ENCODE assay signal across 24 mouse cellular contexts in genomic region chr7:16204791-16205190, GRCm38 (mm10). TPM values are rescaled to one million over a fixed set of nuclear protein-coding genes. Genes with fewer than 3 reads are reported as not detected.
DNase-seq lines count a peak whose midpoint lies in the region; ATAC-seq and TF ChIP-seq lines count a peak whose summit lies in the region.
"Had no signal": no experiment of that assay in that cellular context is flagged by ENCODE, and none has a peak within 500 bp of the region (broad histone marks: within the 10 kb centered on the region; RNA-seq: fewer than 3 reads in every experiment).

No protein-coding gene starts in this region.

- H3K4me1 ChIP-seq in kidney, adult 2 months (ENCODE audit: control insufficient read depth, insufficient read depth, low read length): peaks cover 24% of the 10 kb centered on the region
- peaks cover 12% of the 10 kb centered on the region; the same call in 1 of the 2 replicates for H3K4me1 ChIP-seq in kidney, embryonic 14.5 days (ENCODE audit: control insufficient read depth, insufficient read depth, low read length)
- peaks cover 59% of the 10 kb centered on the region for H3K4me1 ChIP-seq in bone marrow macrophage, adult 2 months (ENCODE audit: control insufficient read depth, insufficient read depth, low read length)
- H3K4me1 ChIP-seq: embryonic facial prominence, embryonic 10.5 days; forebrain, embryonic 10.5 days; hindbrain, embryonic 10.5 days had no signal

- H3K27me3 ChIP-seq in kidney, adult 2 months (replicated peaks; ENCODE audit: control insufficient read depth, insufficient read depth, low read length): no peaks in the 10 kb centered on the region
- no peaks in the 10 kb centered on the region for H3K27me3 ChIP-seq in kidney, embryonic 14.5 days (ENCODE audit: control insufficient read depth, insufficient read depth, low read length)

- DNase-seq in kidney, adult 2 months: no peak
- DNase-seq in thymus, postnatal 0 days (ENCODE audit: low spot score): peak; percentile 44
- DNase-seq in thymus, adult 18-20 months: no peak
- peak; percentile 74 to 87 for DNase-seq in natural killer cell, adult 2 months (ENCODE audit: low spot score in 2 of 2)
- DNase-seq in retina, postnatal 1 day: no peak
- no peak for DNase-seq in heart, postnatal 25 days (ENCODE audit: low spot score)
- DNase-seq: adrenal gland, postnatal 25 days; cerebellum, adult 9-10 months; gastrocnemius, postnatal 14 days; heart, adult 11 months; kidney, postnatal 14 days; liver, postnatal 0 days; midbrain, embryonic 14.5 days; right cerebral cortex, postnatal 14 days had no signal

- H3K36me3 ChIP-seq in kidney, adult 2 months (ENCODE audit: control insufficient read depth, insufficient read depth, low read length): no peaks in the 10 kb centered on the region
- H3K36me3 ChIP-seq in kidney, embryonic 14.5 days (ENCODE audit: control insufficient read depth, insufficient read depth, low read length): peaks cover 56% of the 10 kb centered on the region; the same call in 1 of the 2 replicates

- 60% methylated on average over 9 of the region's 9 CpGs for WGBS in kidney, adult 2 months
- 76% methylated on average over 9 of the region's 9 CpGs for WGBS in kidney, embryonic 14.5 days

- peak overlapping the region; percentile 18 for H3K27ac ChIP-seq in kidney, adult 2 months (ENCODE audit: insufficient read depth, low read depth, low read length)
- no peak overlapping the region for H3K27ac ChIP-seq in kidney, embryonic 14.5 days (ENCODE audit: low read depth, low read length)
- peak overlapping the region; percentile 72 for H3K27ac ChIP-seq in bone marrow macrophage, adult 2 months (ENCODE audit: insufficient read depth, low read depth, low read length)
- H3K27ac ChIP-seq: embryonic facial prominence, embryonic 10.5 days; forebrain, embryonic 10.5 days; hindbrain, embryonic 10.5 days had no signal

- no peak for ATAC-seq in kidney, embryonic 14.5 days (ENCODE audit: low FRiP score, low TSS enrichment)
- ATAC-seq: forebrain, embryonic 16.5 days; hindbrain, embryonic 16.5 days; liver, postnatal 0 days; lung, postnatal 0 days had no signal

- no peak for TF ChIP-seq CTCF in kidney, adult 2 months (conservative IDR thresholded peaks at IDR 0.05; ENCODE audit: insufficient read depth, insufficient read length, low read depth, low read length)
- TF ChIP-seq CTCF in bone marrow macrophage, adult 2 months (IDR thresholded peaks at IDR 0.05; ENCODE audit: low read depth, low read length): no peak

- H3K4me3 ChIP-seq in kidney, adult 2 months (ENCODE audit: insufficient read depth, low read depth, low read length): no peak overlapping the region
- no peak overlapping the region for H3K4me3 ChIP-seq in kidney, embryonic 14.5 days (ENCODE audit: low read length)
- no peak overlapping the region for H3K4me3 ChIP-seq in bone marrow macrophage, adult 2 months (ENCODE audit: insufficient read depth, low read length)
- H3K4me3 ChIP-seq: embryonic facial prominence, embryonic 10.5 days; forebrain, embryonic 10.5 days; hindbrain, embryonic 10.5 days had no signal

- intact Hi-C loops in heart, postnatal 25 days (cut with DNase I): no loop called here

- TF ChIP-seq POLR2A in kidney, adult 2 months (IDR thresholded peaks at IDR 0.05; ENCODE audit: low read depth, low read length): no peak
- TF ChIP-seq POLR2A in bone marrow macrophage, adult 2 months (IDR thresholded peaks at IDR 0.05; ENCODE audit: borderline replicate concordance, low read depth, low read length): no peak

- no peak overlapping the region for H3K9ac ChIP-seq in kidney, embryonic 14.5 days (ENCODE audit: low read depth, low read length)
- H3K9ac ChIP-seq: liver, postnatal 0 days had no signal

- no peak overlapping the region for H3K4me2 ChIP-seq in kidney, embryonic 14.5 days (replicated peaks; ENCODE audit: low read depth, low read length)
- H3K4me2 ChIP-seq: heart, embryonic 11.5 days had no signal

- H3K9me3 ChIP-seq in kidney, embryonic 14.5 days (ENCODE audit: control insufficient read depth, low read length): no peaks in the 10 kb centered on the region
- H3K9me3 ChIP-seq: embryonic facial prominence, embryonic 10.5 days; forebrain, embryonic 10.5 days; hindbrain, embryonic 10.5 days had no signal

RNA-seq across cellular contexts. Expression of gene Dhx34, which starts 17.0 kb away (rescaled TPM):
- polyA plus RNA-seq in kidney, adult 2 months (2012; rRNA removed): 22.7 and 28.9 TPM in 2 replicates
- 8.5 and 13.0 TPM in 2 replicates for polyA plus RNA-seq in kidney, embryonic 14.5 days (2014; fragmentation: Nextera tagmentation; extraction: Ambion mirVana)
- 18.4 and 18.7 TPM in 2 replicates for polyA plus RNA-seq in thymus, postnatal 0 days (2015; fragmentation: Nextera tagmentation; extraction: Ambion mirVana)
- polyA plus RNA-seq in bone marrow macrophage, adult 2 months (2012; ENCODE audit: insufficient read depth, insufficient read length, missing spikeins): 21.3 and 23.1 TPM in 2 replicates
- total RNA-seq in heart, postnatal 25 days (2021): 1 to 10 TPM; 8.3 TPM

RNA-seq across cellular contexts. Expression of gene Meis3, which starts 29.9 kb away (rescaled TPM):
- 3.8 and 6.6 TPM in 2 replicates for polyA plus RNA-seq in kidney, adult 2 months (2012; rRNA removed)
- 26.1 and 28.0 TPM in 2 replicates for polyA plus RNA-seq in kidney, embryonic 14.5 days (2014; fragmentation: Nextera tagmentation; extraction: Ambion mirVana)
- 20.7 and 21.1 TPM in 2 replicates for polyA plus RNA-seq in thymus, postnatal 0 days (2015; fragmentation: Nextera tagmentation; extraction: Ambion mirVana)
- polyA plus RNA-seq in bone marrow macrophage, adult 2 months (2012; ENCODE audit: insufficient read depth, insufficient read length, missing spikeins): 16.1 and 20.3 TPM in 2 replicates
- 1 to 10 TPM; 4.4 to 5.3 TPM for total RNA-seq in heart, postnatal 25 days (2021)

RNA-seq across cellular contexts. Expression of gene C5ar2, which starts 39.2 kb away (rescaled TPM):
- 0.34 and 0.39 TPM in 2 replicates for polyA plus RNA-seq in kidney, adult 2 months (2012; rRNA removed)
- polyA plus RNA-seq in kidney, embryonic 14.5 days (2014; fragmentation: Nextera tagmentation; extraction: Ambion mirVana): 0.05 and 0.09 TPM in 2 replicates
- 0.04 and 0.14 TPM in 2 replicates for polyA plus RNA-seq in thymus, postnatal 0 days (2015; fragmentation: Nextera tagmentation; extraction: Ambion mirVana)
- 18.4 and 18.5 TPM in 2 replicates for polyA plus RNA-seq in bone marrow macrophage, adult 2 months (2012; ENCODE audit: insufficient read depth, insufficient read length, missing spikeins)
- 1 to 10 TPM; 1.4 to 1.9 TPM for total RNA-seq in heart, postnatal 25 days (2021)
- polyA plus RNA-seq: forebrain, embryonic 16.5 days; hindbrain, embryonic 10.5 days; limb, embryonic 11.5 days; midbrain, embryonic 14.5 days had no signal

RNA-seq across cellular contexts. Expression of gene C5ar1, which starts 54.5 kb away (rescaled TPM):
- 3.4 and 4.2 TPM in 2 replicates for polyA plus RNA-seq in kidney, adult 2 months (2012; rRNA removed)
- polyA plus RNA-seq in kidney, embryonic 14.5 days (2014; fragmentation: Nextera tagmentation; extraction: Ambion mirVana): 1.2 and 1.8 TPM in 2 replicates
- 1.1 and 1.2 TPM in 2 replicates for polyA plus RNA-seq in thymus, postnatal 0 days (2015; fragmentation: Nextera tagmentation; extraction: Ambion mirVana)
- polyA plus RNA-seq in bone marrow macrophage, adult 2 months (2012; ENCODE audit: insufficient read depth, insufficient read length, missing spikeins): 463 and 511 TPM in 2 replicates
- total RNA-seq in heart, postnatal 25 days (2021): 1 to 10 TPM; 5.1 to 6.5 TPM

Comparison
In these comparisons a context has a peak if more than half of its experiments do, and no peak if none do; other contexts are left out.
1. DNase-seq: peak in thymus, postnatal 0 days (single experiment) and natural killer cell, adult 2 months (2 of 2); none in kidney, adult 2 months (single experiment), thymus, adult 18-20 months (0 of 2), retina, postnatal 1 day (single experiment) and heart, postnatal 25 days (single experiment).
2. RNA of gene C5ar2, which starts 39.2 kb away (polyA plus RNA-seq): 18.4 to 18.5 TPM in bone marrow macrophage, adult 2 months; 0.34 to 0.39 TPM in kidney, adult 2 months, 0.04 to 0.14 TPM in thymus, postnatal 0 days and 0.05 to 0.09 TPM in kidney, embryonic 14.5 days; every median in the first group is over 10 times any median in the second.